Mouse (Mus musculus) embryo, embryonic 9.5 days (tissue): ENCODE data around the gene Podnl1.

Experiments used
- DNase-seq: peaks from one replicate; pipeline ENCODE4 v3.0.0-alpha.2; 2017; ENCODE audit errors: extremely low spot score

The Podnl1 gene

GRCm38 (mm10) chr8:84125656-84126055 lies at the start of gene Podnl1:
TSS of gene Podnl1 (plus strand) at chr8:84125989.
- DNase-seq, result no peak

- DNase-seq, result no peak
These were observed 49.4 kb upstream of the Podnl1 start for GRCm38 (mm10) chr8:84076412-84076811.

GRCm38 (mm10) chr8:84076849-84077248 lies 48.9 kb upstream of the Podnl1 start:
- DNase-seq, result no peak

GRCm38 (mm10) chr8:84079206-84079605 lies 46.6 kb upstream of the Podnl1 start:
- DNase-seq, result no peak

- peak; percentile 73 for DNase-seq
These were observed 42.0 kb upstream of the Podnl1 start for GRCm38 (mm10) chr8:84083829-84084241.

GRCm38 (mm10) chr8:84084341-84085115 lies 41.3 kb upstream of the Podnl1 start:
- DNase-seq, result no peak

GRCm38 (mm10) chr8:84087156-84087555 lies 38.6 kb upstream of the Podnl1 start:
- DNase-seq, result no peak

GRCm38 (mm10) chr8:84087821-84088220 lies 38.0 kb upstream of the Podnl1 start:
- DNase-seq, result no peak

GRCm38 (mm10) chr8:84089277-84089676 lies 36.5 kb upstream of the Podnl1 start:
- DNase-seq, result no peak

- no peak for DNase-seq
These were observed 35.2 kb upstream of the Podnl1 start for GRCm38 (mm10) chr8:84090585-84090984.

- DNase-seq, result no peak
These were observed 29.7 kb upstream of the Podnl1 start for GRCm38 (mm10) chr8:84096061-84096460.

GRCm38 (mm10) chr8:84098376-84098775 lies 27.4 kb upstream of the Podnl1 start:
- DNase-seq, result no peak

- DNase-seq, result no peak
These were observed 24.1 kb upstream of the Podnl1 start for GRCm38 (mm10) chr8:84101476-84102270.

- no peak for DNase-seq
These were observed 22.2 kb upstream of the Podnl1 start for GRCm38 (mm10) chr8:84103601-84104000.

GRCm38 (mm10) chr8:84104221-84104620 lies 21.6 kb upstream of the Podnl1 start:
- DNase-seq, result peak; percentile 88

- peak; percentile 97 for DNase-seq
These were observed 20.8 kb upstream of the Podnl1 start, which contains the start of gene Dcaf15 for GRCm38 (mm10) chr8:84104697-84105609. TSS of gene Dcaf15 (minus strand) at chr8:84104768.

- DNase-seq, result no peak
These were observed 20.1 kb upstream of the Podnl1 start for GRCm38 (mm10) chr8:84105676-84106075.

GRCm38 (mm10) chr8:84106216-84107040 lies 19.4 kb upstream of the Podnl1 start:
- DNase-seq, result no peak

GRCm38 (mm10) chr8:84115646-84116045 lies 10.1 kb upstream of the Podnl1 start:
- no peak for DNase-seq

- DNase-seq, result no peak
These were observed 3.6 kb upstream of the Podnl1 start for GRCm38 (mm10) chr8:84122151-84122550.

- DNase-seq, result no peak
These were observed 953 bp downstream of the Podnl1 start for GRCm38 (mm10) chr8:84126742-84127141.
